Comparison of ENCODE assay signal across 11 mouse cellular contexts in genomic region chr15:79164251-79164650, GRCm38 (mm10). TPM values are rescaled to one million over a fixed set of nuclear protein-coding genes. Genes with fewer than 3 reads are reported as not detected.
DNase-seq lines count a peak whose midpoint lies in the region; ATAC-seq lines count a peak whose summit lies in the region.
"Had no signal": no experiment of that assay in that cellular context is flagged by ENCODE, and none has a peak within 500 bp of the region (broad histone marks: within the 10 kb centered on the region; RNA-seq: fewer than 3 reads in every experiment).

No protein-coding gene starts in this region.

- H3K36me3 ChIP-seq in forebrain, embryonic 10.5 days (replicated peaks) = no peaks in the 10 kb centered on the region
- no peaks in the 10 kb centered on the region for H3K36me3 ChIP-seq in forebrain, embryonic 14.5 days (ENCODE audit: control insufficient read depth, insufficient read depth, low read length)
- no peaks in the 10 kb centered on the region for H3K36me3 ChIP-seq in neural tube, embryonic 11.5 days (ENCODE audit: control insufficient read depth, insufficient read depth, low read length)
- H3K36me3 ChIP-seq in limb, embryonic 12.5 days = no peaks in the 10 kb centered on the region

- H3K9ac ChIP-seq in forebrain, embryonic 14.5 days (ENCODE audit: low read length) = no peak overlapping the region
- peak overlapping the region; percentile 15; the same call in 1 of the 2 replicates for H3K9ac ChIP-seq in neural tube, embryonic 11.5 days (ENCODE audit: low read length)
- H3K9ac ChIP-seq in limb, embryonic 12.5 days (replicated peaks) = 0 out of 2 replicates have a peak overlapping the region, but pooled peaks have one; percentile 23

- WGBS in forebrain, embryonic 10.5 days = 5% methylated on average over 15 of the region's 15 CpGs
- WGBS in forebrain, embryonic 14.5 days = 11% methylated on average over 14 of the region's 15 CpGs
- WGBS in neural tube, embryonic 11.5 days = 6% methylated on average over 15 of the region's 15 CpGs
- WGBS in limb, embryonic 12.5 days = 5% methylated on average over 15 of the region's 15 CpGs

- no peak overlapping the region for H3K27ac ChIP-seq in forebrain, embryonic 10.5 days
- no peak overlapping the region for H3K27ac ChIP-seq in forebrain, embryonic 14.5 days (ENCODE audit: low read depth, low read length)
- no peak overlapping the region; the same call in 1 of the 2 replicates for H3K27ac ChIP-seq in neural tube, embryonic 11.5 days (ENCODE audit: low read depth, low read length)
- H3K27ac ChIP-seq in limb, embryonic 12.5 days = no peak overlapping the region

- ATAC-seq in forebrain, embryonic 14.5 days = no peak
- no peak for ATAC-seq in neural tube, embryonic 11.5 days (ENCODE audit: insufficient read depth, low FRiP score, low TSS enrichment)
- no peak for ATAC-seq in limb, embryonic 12.5 days (ENCODE audit: insufficient number of reproducible peaks, insufficient read depth, low FRiP score, low TSS enrichment, low read depth)
- ATAC-seq: forebrain, embryonic 16.5 days had no signal

- peak overlapping the region; percentile 11 for H3K4me3 ChIP-seq in forebrain, embryonic 10.5 days
- H3K4me3 ChIP-seq in forebrain, embryonic 14.5 days (ENCODE audit: low read depth, low read length) = no peak overlapping the region
- H3K4me3 ChIP-seq in neural tube, embryonic 11.5 days (ENCODE audit: low read depth, low read length) = peak overlapping the region; percentile 28
- H3K4me3 ChIP-seq in limb, embryonic 12.5 days (replicated peaks) = peak overlapping the region; percentile 36

- no peaks in the 10 kb centered on the region for H3K9me3 ChIP-seq in forebrain, embryonic 10.5 days
- no peaks in the 10 kb centered on the region for H3K9me3 ChIP-seq in forebrain, embryonic 14.5 days (replicated peaks; ENCODE audit: control insufficient read depth, low read length)
- no peaks in the 10 kb centered on the region for H3K9me3 ChIP-seq in neural tube, embryonic 11.5 days (ENCODE audit: control insufficient read depth, low read length)
- H3K9me3 ChIP-seq in limb, embryonic 12.5 days = no peaks in the 10 kb centered on the region

- H3K27me3 ChIP-seq in forebrain, embryonic 10.5 days (ENCODE audit: poor library complexity, severe bottlenecking) = peaks cover 79% of the 10 kb centered on the region
- H3K27me3 ChIP-seq in forebrain, embryonic 14.5 days (replicated peaks; ENCODE audit: control insufficient read depth, insufficient read depth, low read length) = peaks cover 39% of the 10 kb centered on the region
- peaks cover 42% of the 10 kb centered on the region for H3K27me3 ChIP-seq in neural tube, embryonic 11.5 days (ENCODE audit: control insufficient read depth, insufficient read depth, low read length)
- peaks cover 73% of the 10 kb centered on the region for H3K27me3 ChIP-seq in limb, embryonic 12.5 days

- peaks cover 53% of the 10 kb centered on the region for H3K4me1 ChIP-seq in forebrain, embryonic 10.5 days
- 0 out of 2 replicates have a peak, but pooled peaks cover 2% of the 10 kb centered on the region for H3K4me1 ChIP-seq in forebrain, embryonic 14.5 days (ENCODE audit: control insufficient read depth, insufficient read depth, low read length)
- peaks cover 10% of the 10 kb centered on the region for H3K4me1 ChIP-seq in neural tube, embryonic 11.5 days (ENCODE audit: control insufficient read depth, insufficient read depth, low read length)
- H3K4me1 ChIP-seq in limb, embryonic 12.5 days (replicated peaks) = peaks cover 17% of the 10 kb centered on the region

- DNase-seq in forebrain, embryonic 10.5 days (ENCODE audit: extremely low spot score, low spot score) = peak; percentile 28
- DNase-seq in forebrain, embryonic 14.5 days (ENCODE audit: low spot score) = no peak
- no peak for DNase-seq in neural tube, embryonic 11.5 days (ENCODE audit: low spot score)
- DNase-seq in neural tube, embryonic 10.5 days (ENCODE audit: extremely low spot score, low spot score) = no peak
- DNase-seq in urinary bladder, postnatal 36 days (ENCODE audit: low spot score in 2 of 2) = no peak
- no peak for DNase-seq in B cell, adult 2 months
- no peak for DNase-seq in frontal cortex, postnatal 10 days (ENCODE audit: low spot score in 2 of 2)
- DNase-seq: kidney, postnatal 10 days; thymus, postnatal 4 days had no signal

- H3K4me2 ChIP-seq in forebrain, embryonic 14.5 days (ENCODE audit: low read length) = no peak overlapping the region
- no peak overlapping the region for H3K4me2 ChIP-seq in neural tube, embryonic 11.5 days (ENCODE audit: low read depth)
- peak overlapping the region; percentile 47 for H3K4me2 ChIP-seq in limb, embryonic 12.5 days

RNA-seq across cellular contexts. Expression of gene Sox10, which starts 0.8 kb away (rescaled TPM):
- polyA plus RNA-seq in forebrain, embryonic 10.5 days (2016; fragmentation: Nextera tagmentation; extraction: Ambion mirVana) = 1.2 and 1.3 TPM in 2 replicates
- polyA plus RNA-seq in forebrain, embryonic 14.5 days (2014; fragmentation: Nextera tagmentation; extraction: Ambion mirVana) = 0.89 and 1.9 TPM in 2 replicates
- polyA plus RNA-seq in neural tube, embryonic 11.5 days (2014; fragmentation: Nextera tagmentation; extraction: Ambion mirVana) = 25.3 and 32.9 TPM in 2 replicates
- polyA plus RNA-seq in limb, embryonic 12.5 days (2016; fragmentation: Nextera tagmentation; extraction: Ambion mirVana) = 4.1 and 4.4 TPM in 2 replicates

RNA-seq across cellular contexts. Expression of gene 1700088E04Rik, which starts 23.2 kb away (rescaled TPM):
- polyA plus RNA-seq in forebrain, embryonic 10.5 days (2016; fragmentation: Nextera tagmentation; extraction: Ambion mirVana) = 6.9 and 8.1 TPM in 2 replicates
- 14.8 and 17.1 TPM in 2 replicates for polyA plus RNA-seq in forebrain, embryonic 14.5 days (2014; fragmentation: Nextera tagmentation; extraction: Ambion mirVana)
- polyA plus RNA-seq in neural tube, embryonic 11.5 days (2014; fragmentation: Nextera tagmentation; extraction: Ambion mirVana) = 8.8 and 9.4 TPM in 2 replicates
- 4.1 and 8.4 TPM in 2 replicates for polyA plus RNA-seq in limb, embryonic 12.5 days (2016; fragmentation: Nextera tagmentation; extraction: Ambion mirVana)

RNA-seq across cellular contexts. Expression of gene Polr2f, which starts 23.4 kb away (rescaled TPM):
- 419 and 440 TPM in 2 replicates for polyA plus RNA-seq in forebrain, embryonic 10.5 days (2016; fragmentation: Nextera tagmentation; extraction: Ambion mirVana)
- 319 and 356 TPM in 2 replicates for polyA plus RNA-seq in forebrain, embryonic 14.5 days (2014; fragmentation: Nextera tagmentation; extraction: Ambion mirVana)
- 301 and 311 TPM in 2 replicates for polyA plus RNA-seq in neural tube, embryonic 11.5 days (2014; fragmentation: Nextera tagmentation; extraction: Ambion mirVana)
- 353 and 382 TPM in 2 replicates for polyA plus RNA-seq in limb, embryonic 12.5 days (2016; fragmentation: Nextera tagmentation; extraction: Ambion mirVana)

RNA-seq across cellular contexts. Expression of gene Micall1, which starts 55.6 kb away (rescaled TPM):
- 5.1 and 5.5 TPM in 2 replicates for polyA plus RNA-seq in forebrain, embryonic 10.5 days (2016; fragmentation: Nextera tagmentation; extraction: Ambion mirVana)
- 5.7 and 6.3 TPM in 2 replicates for polyA plus RNA-seq in forebrain, embryonic 14.5 days (2014; fragmentation: Nextera tagmentation; extraction: Ambion mirVana)
- polyA plus RNA-seq in neural tube, embryonic 11.5 days (2014; fragmentation: Nextera tagmentation; extraction: Ambion mirVana) = 6.8 and 7.9 TPM in 2 replicates
- polyA plus RNA-seq in limb, embryonic 12.5 days (2016; fragmentation: Nextera tagmentation; extraction: Ambion mirVana) = 12.2 and 13.0 TPM in 2 replicates
